Comparison of ENCODE assay signal across 28 mouse cellular contexts in genomic region chr14:57527598-57527997, GRCm38 (mm10). TPM values are rescaled to one million over a fixed set of nuclear protein-coding genes. Genes with fewer than 3 reads are reported as not detected.
"Had no signal": no experiment of that assay in that cellular context is flagged by ENCODE, and none has a peak within 500 bp of the region (broad histone marks: within the 10 kb centered on the region; RNA-seq: fewer than 3 reads in every experiment).

No protein-coding gene starts in this region.

- H3K36me3 ChIP-seq: heart, embryonic 10.5 days; heart, embryonic 12.5 days; hindbrain, embryonic 10.5 days; hindbrain, embryonic 13.5 days; hindbrain, embryonic 15.5 days; kidney, embryonic 15.5 days; limb, embryonic 13.5 days; limb, embryonic 15.5 days; liver, embryonic 12.5 days had no signal

- H3K4me3 ChIP-seq: gastrocnemius, adult 2 months; heart, adult 2 months; heart, embryonic 10.5 days; heart, embryonic 12.5 days; hindbrain, embryonic 10.5 days; hindbrain, embryonic 13.5 days; hindbrain, embryonic 15.5 days; kidney, embryonic 15.5 days; limb, embryonic 13.5 days; limb, embryonic 15.5 days; liver, embryonic 12.5 days had no signal

- H3K9me3 ChIP-seq: heart, embryonic 10.5 days; heart, embryonic 12.5 days; hindbrain, embryonic 10.5 days; hindbrain, embryonic 13.5 days; hindbrain, embryonic 15.5 days; kidney, embryonic 15.5 days; limb, embryonic 13.5 days; limb, embryonic 15.5 days; liver, embryonic 12.5 days had no signal

- H3K27me3 ChIP-seq: limb, embryonic 13.5 days; limb, embryonic 15.5 days had no signal

- H3K27ac ChIP-seq: gastrocnemius, adult 2 months; heart, adult 2 months; heart, embryonic 10.5 days; hindbrain, embryonic 10.5 days; hindbrain, embryonic 13.5 days; hindbrain, embryonic 15.5 days; hindbrain, postnatal 0 days; kidney, embryonic 15.5 days; kidney, postnatal 0 days; limb, embryonic 13.5 days; limb, embryonic 15.5 days; liver, embryonic 12.5 days; liver, embryonic 14.5 days had no signal

- DNase-seq: gastrocnemius, adult 2 months; gastrocnemius, postnatal 10 days; gastrocnemius, postnatal 25 days; heart, adult 2 months; heart, postnatal 10 days; heart, postnatal 4 days; kidney, adult 11 months; kidney, adult 2 months; kidney, adult 9 months; kidney, postnatal 14 days; kidney, postnatal 36 days; layer of hippocampus, adult 9-11 months; layer of hippocampus, postnatal 36 days; left cerebral cortex, postnatal 4 days had no signal

- H3K9ac ChIP-seq: heart, embryonic 12.5 days; hindbrain, embryonic 13.5 days; hindbrain, embryonic 15.5 days; kidney, embryonic 15.5 days; limb, embryonic 13.5 days; limb, embryonic 15.5 days; liver, embryonic 12.5 days; liver, embryonic 14.5 days had no signal

RNA-seq across cellular contexts. Expression of gene Il17d, which starts 3.0 kb away (rescaled TPM):
- total RNA-seq: granulocyte monocyte progenitor cell, adult 5-6 weeks; liver, adult 2 months had no signal
